Mouse (Mus musculus) forebrain, postnatal 0 days (tissue): ENCODE measurements around the gene Nipbl. TPM values are rescaled to one million over a fixed set of nuclear protein-coding genes. Genes with fewer than 3 reads are reported as not detected.

Source experiments
- ATAC-seq: fragments of 200-750 bp; cut with Nextera tagmentation; 2 replicates; pipeline ENCODE4 v1.8.0; 2017; ENCODE audit warnings: mild to moderate bottlenecking, moderate library complexity
- DNase-seq: peaks from one replicate; pipeline ENCODE4 v3.0.0-alpha.2; 2015
- H3K27ac ChIP-seq: fragments of 300-500 bp; sonication (generic); 2 replicates; pipeline ENCODE4 v1.5.1; 2014; ENCODE audit warnings: low read depth, mild to moderate bottlenecking, antibody characterized with exemption, low read length, moderate library complexity, mixed read lengths
- H3K27me3 ChIP-seq: fragments of 300-500 bp; sonication (generic); 2 replicates; pipeline ENCODE4 v1.6.1; 2014; ENCODE audit warnings: mild to moderate bottlenecking, low read length, mixed read lengths; ENCODE audit not compliant: insufficient read depth
- H3K36me3 ChIP-seq: fragments of 300-500 bp; sonication (generic); 2 replicates; pipeline ENCODE4 v1.6.1; 2014; ENCODE audit warnings: mild to moderate bottlenecking, moderate library complexity; ENCODE audit not compliant: insufficient read depth
- H3K4me1 ChIP-seq: fragments of 300-500 bp; sonication (generic); 2 replicates; pipeline ENCODE4 v1.6.1; 2014; ENCODE audit warnings: antibody characterized with exemption; ENCODE audit not compliant: insufficient read depth
- H3K4me2 ChIP-seq: fragments of 300-500 bp; sonication (generic); 2 replicates; pipeline ENCODE4 v1.6.1; 2014; ENCODE audit warnings: low read depth, mild to moderate bottlenecking, moderate library complexity
- H3K4me3 ChIP-seq: fragments of 300-500 bp; sonication (generic); 2 replicates; pipeline ENCODE4 v1.5.1; 2014; ENCODE audit warnings: low read depth, low read length, mixed read lengths
- H3K9ac ChIP-seq: fragments of 300-500 bp; sonication (generic); 2 replicates; pipeline ENCODE4 v1.6.1; 2014; ENCODE audit warnings: mild to moderate bottlenecking
- H3K9me3 ChIP-seq: fragments of 300-500 bp; sonication (generic); 2 replicates; pipeline ENCODE4 v1.6.1; 2016; ENCODE audit warnings: low read length
- CTCF ChIP-seq: sonication (generic); IDR thresholded peaks from 2 replicates; pipeline ENCODE4 v1.5.1; 2016; ENCODE audit warnings: antibody characterized with exemption, control low read depth, low read depth
- WGBS: fragments of 180-500 bp; shearing (Covaris S2); extraction: QIAGEN DNeasy Blood & Tissue Kit; methylation state at CpG from one replicate; pipeline ENCODE4 v1.1.7; 2014; 5-methylcytosine and 5-hydroxymethylcytosine counted together
- polyA plus RNA-seq: library from polyadenylated mRNA; unstranded; fragments of >200 nt; fragmentation: Nextera tagmentation; extraction: Ambion mirVana; gene quantifications from 2 replicates; pipeline ENCODE4 v1.2.1, GENCODE M21; 2015
- total RNA-seq: library from RNA; depleted of rRNA; stranded (reverse); fragments of >200 nt; gene quantifications from 2 replicates; pipeline ENCODE4 v1.2.3, GENCODE M21; 2014

Nipbl gene
- total and polyA plus RNA-seq, 2 experiments from 2014 or later: 10.5 to 20.7 TPM

GRCm38 (mm10) chr15:8331547-8331946 lies 112.7 kb downstream of the Nipbl start:
- TF ChIP-seq CTCF: no peak
- peaks cover 32% of the 10 kb centered on the region for H3K36me3 ChIP-seq
- WGBS: 94% methylated on average over 3 of the region's 3 CpGs

GRCm38 (mm10) chr15:8325629-8326028 lies 118.6 kb downstream of the Nipbl start:
- H3K4me3 ChIP-seq: no peak overlapping the region
- WGBS: 92% methylated on average over 2 of the region's 2 CpGs
- no peaks in the 10 kb centered on the region for H3K27me3 ChIP-seq
- H3K9me3 ChIP-seq: no peaks in the 10 kb centered on the region
- H3K4me2 ChIP-seq: no peak overlapping the region
- DNase-seq: no peak
- H3K27ac ChIP-seq: no peak overlapping the region
- no peak for TF ChIP-seq CTCF
- H3K36me3 ChIP-seq: peaks cover 50% of the 10 kb centered on the region
- no peak overlapping the region for H3K9ac ChIP-seq
- no peak for ATAC-seq
- H3K4me1 ChIP-seq: no peaks in the 10 kb centered on the region

More at GRCm38 (mm10) chr15:8331547-8331946, 112.7 kb downstream of the Nipbl start:
- H3K27ac ChIP-seq: no peak overlapping the region
- DNase-seq: no peak
- H3K4me2 ChIP-seq: no peak overlapping the region
- H3K4me1 ChIP-seq: no peaks in the 10 kb centered on the region
- ATAC-seq: no peak
- H3K27me3 ChIP-seq: no peaks in the 10 kb centered on the region
- H3K9ac ChIP-seq: no peak overlapping the region
- H3K9me3 ChIP-seq: no peaks in the 10 kb centered on the region
- no peak overlapping the region for H3K4me3 ChIP-seq

GRCm38 (mm10) chr15:8324833-8325232 lies 119.4 kb downstream of the Nipbl start:
- ATAC-seq: no peak
- WGBS: 94% methylated on average over 2 of the region's 2 CpGs
- H3K36me3 ChIP-seq: peaks cover 56% of the 10 kb centered on the region
- no peak overlapping the region for H3K4me3 ChIP-seq
- H3K4me2 ChIP-seq: no peak overlapping the region
- TF ChIP-seq CTCF: no peak
- H3K27ac ChIP-seq: no peak overlapping the region
- H3K9ac ChIP-seq: no peak overlapping the region
- H3K9me3 ChIP-seq: no peaks in the 10 kb centered on the region
- H3K27me3 ChIP-seq: no peaks in the 10 kb centered on the region
- no peak for DNase-seq
- no peaks in the 10 kb centered on the region for H3K4me1 ChIP-seq

DNA sequence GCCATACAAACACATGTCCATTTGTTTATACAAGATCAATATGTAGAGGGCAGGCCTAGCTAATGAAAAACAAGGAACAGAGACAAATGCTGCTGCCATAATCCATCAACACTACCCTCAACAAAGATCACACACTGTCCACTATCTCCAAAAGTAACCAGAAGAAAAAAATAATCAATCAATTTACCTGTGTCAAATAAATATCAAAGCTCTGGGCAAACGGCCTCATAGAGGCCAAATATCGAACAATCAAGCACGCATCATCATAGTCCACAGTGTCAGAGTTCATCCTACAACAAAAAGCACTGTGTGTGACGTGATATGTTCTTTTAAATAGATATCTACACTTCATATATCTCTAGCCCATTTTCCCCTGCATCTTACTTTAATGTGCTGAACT lies 120.2 kb downstream of the Nipbl start:
- no peak for TF ChIP-seq CTCF
- no peak for ATAC-seq
- WGBS: 93% methylated on average over 4 of the region's 4 CpGs

GRCm38 (mm10) chr15:8321491-8321890 lies 122.8 kb downstream of the Nipbl start:
- H3K4me1 ChIP-seq: no peaks in the 10 kb centered on the region
- DNase-seq: no peak
- H3K9ac ChIP-seq: no peak overlapping the region
- peaks cover 57% of the 10 kb centered on the region for H3K36me3 ChIP-seq
- no peak overlapping the region for H3K4me2 ChIP-seq
- no peaks in the 10 kb centered on the region for H3K27me3 ChIP-seq
- no peak overlapping the region for H3K4me3 ChIP-seq
- no peak overlapping the region for H3K27ac ChIP-seq
- ATAC-seq: no peak
- TF ChIP-seq CTCF: no peak
- H3K9me3 ChIP-seq: no peaks in the 10 kb centered on the region
- 90% methylated on average over 5 of the region's 5 CpGs for WGBS

More for the DNA sequence above, 120.2 kb downstream of the Nipbl start:
- no peak for DNase-seq
- no peak overlapping the region for H3K9ac ChIP-seq
- H3K4me1 ChIP-seq: no peaks in the 10 kb centered on the region
- no peak overlapping the region for H3K4me3 ChIP-seq
- no peak overlapping the region for H3K27ac ChIP-seq
- peaks cover 54% of the 10 kb centered on the region for H3K36me3 ChIP-seq
- H3K9me3 ChIP-seq: no peaks in the 10 kb centered on the region
- no peaks in the 10 kb centered on the region for H3K27me3 ChIP-seq
- H3K4me2 ChIP-seq: no peak overlapping the region

DNA sequence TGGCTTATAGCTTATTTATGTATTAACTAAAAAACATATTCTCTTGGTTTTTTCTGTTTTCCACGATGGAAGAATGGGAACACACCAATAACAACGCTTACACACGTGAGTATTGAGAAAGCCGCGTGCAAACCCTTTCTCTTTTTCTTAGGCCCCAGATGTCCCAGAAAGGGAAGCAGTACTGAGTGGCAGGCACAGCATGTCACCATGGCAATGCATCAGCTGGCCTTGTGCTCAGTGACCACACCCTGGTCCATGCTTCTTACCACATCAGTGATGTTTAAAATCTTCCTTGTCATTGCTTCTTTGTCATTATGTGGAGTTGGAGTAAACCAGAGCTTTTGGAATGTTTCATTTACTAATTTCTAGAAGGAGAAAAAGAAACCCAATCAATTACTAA lies 125.1 kb downstream of the Nipbl start:
- 94% methylated on average over 5 of the region's 5 CpGs for WGBS
- no peaks in the 10 kb centered on the region for H3K27me3 ChIP-seq
- ATAC-seq: no peak

GRCm38 (mm10) chr15:8317381-8317780 lies 126.9 kb downstream of the Nipbl start:
- ATAC-seq: no peak
- WGBS: 93% methylated on average over 4 of the region's 4 CpGs

More for the DNA sequence above, 125.1 kb downstream of the Nipbl start:
- H3K27ac ChIP-seq: no peak overlapping the region
- no peaks in the 10 kb centered on the region for H3K4me1 ChIP-seq
- H3K4me3 ChIP-seq: no peak overlapping the region
- no peak overlapping the region for H3K4me2 ChIP-seq
- DNase-seq: no peak
- H3K9me3 ChIP-seq: no peaks in the 10 kb centered on the region
- no peak overlapping the region for H3K9ac ChIP-seq
- no peak for TF ChIP-seq CTCF
- H3K36me3 ChIP-seq: peaks cover 45% of the 10 kb centered on the region

DNA sequence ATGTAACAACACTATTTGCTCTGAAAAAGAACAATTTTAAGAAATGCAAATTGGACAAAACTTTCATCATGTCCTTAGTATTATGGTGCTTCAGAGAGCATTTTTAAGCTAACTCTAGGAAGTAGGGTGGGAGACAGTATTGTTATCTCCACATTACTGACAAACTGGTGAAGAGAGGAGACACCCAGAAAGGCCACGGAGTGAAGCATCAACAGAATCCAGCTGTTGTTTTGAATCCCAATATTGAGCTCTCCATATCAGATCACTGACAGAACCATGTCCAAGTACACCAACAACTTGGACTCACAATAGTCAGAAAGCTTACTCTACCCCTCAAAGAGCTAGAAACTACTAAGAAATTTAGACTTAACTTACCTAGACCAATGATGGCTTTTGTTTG lies 138.8 kb downstream of the Nipbl start:
- no peak for TF ChIP-seq CTCF
- Histone ChIP-seq H3K27ac (no peak overlapping the region), H3K9me3 (no peaks in the 10 kb centered on the region), H3K4me1 (no peaks in the 10 kb centered on the region), H3K4me2 (no peak overlapping the region), H3K4me3 (no peak overlapping the region), H3K36me3 (peaks cover 40% of the 10 kb centered on the region), H3K27me3 (no peaks in the 10 kb centered on the region), H3K9ac (no peak overlapping the region)
- ATAC-seq (no peak), DNase-seq (no peak)
- 88% methylated on average over 1 of the region's 1 CpGs for WGBS

More at GRCm38 (mm10) chr15:8317381-8317780, 126.9 kb downstream of the Nipbl start:
- Histone ChIP-seq H3K36me3 (peaks cover 37% of the 10 kb centered on the region), H3K9me3 (no peaks in the 10 kb centered on the region), H3K4me1 (no peaks in the 10 kb centered on the region), H3K4me2 (no peak overlapping the region), H3K27ac (no peak overlapping the region), H3K4me3 (no peak overlapping the region), H3K9ac (no peak overlapping the region), H3K27me3 (no peaks in the 10 kb centered on the region)
- no peak for DNase-seq
- no peak for TF ChIP-seq CTCF
